Mouse (Mus musculus) megakaryocyte-erythroid progenitor cell, adult 5-6 weeks (primary cell): Measurements from ENCODE around the gene Plcl1. TPM values are rescaled to one million over a fixed set of nuclear protein-coding genes. Genes with fewer than 3 reads are reported as not detected.
"Not testable (repeated sequence)": the region's sequence is repeated elsewhere in the genome, so short reads cannot be mapped to it uniquely, and the experiment has no call there.

Source experiments
- ATAC-seq: replicated peaks from 2 replicates; pipeline ENCODE4 v1.8.0; 2016; ENCODE audit warnings: mild to moderate bottlenecking, inconsistent platforms; ENCODE audit not compliant: severe bottlenecking, poor library complexity, low FRiP score, low TSS enrichment
- total RNA-seq, 2 experiments: library from RNA; stranded (forward) in 1 of 2; stranded (reverse) in 1 of 2; fragments of 200-1000, 215-1000 nt in 1 of 2; fragments of >200 nt in 1 of 2; fragmentation: Nextera tagmentation in 1 of 2; gene quantifications; 2 replicates each; pipeline ENCODE4 v1.2.3; 2014 to 2017

Plcl1 gene
- total RNA-seq, 2 experiments from 2014 or later: not detected

- no peak for ATAC-seq
Measured at GRCm38 (mm10) chr1:55436589-55436988, 30.9 kb downstream of the Plcl1 start.

- no peak for ATAC-seq
Measured at GRCm38 (mm10) chr1:55437095-55437494, 31.4 kb downstream of the Plcl1 start.

- no peak for ATAC-seq
Measured at GRCm38 (mm10) chr1:55438617-55439016, 32.9 kb downstream of the Plcl1 start.

GRCm38 (mm10) chr1:55445043-55445688 is 39.4 kb downstream of the Plcl1 start:
- ATAC-seq: no peak

GRCm38 (mm10) chr1:55445689-55446044 is 39.9 kb downstream of the Plcl1 start:
- no peak for ATAC-seq

- ATAC-seq: no peak
Measured at GRCm38 (mm10) chr1:55446273-55446672, 40.6 kb downstream of the Plcl1 start.

GRCm38 (mm10) chr1:55446876-55447275 is 41.2 kb downstream of the Plcl1 start:
- ATAC-seq: no peak

- ATAC-seq: peak; percentile 68; the same call in 1 of the 2 replicates
Measured at GRCm38 (mm10) chr1:55447661-55448060, 41.9 kb downstream of the Plcl1 start.

GRCm38 (mm10) chr1:55448104-55448503 is 42.4 kb downstream of the Plcl1 start:
- ATAC-seq: no peak

GRCm38 (mm10) chr1:55449779-55450178 is 44.1 kb downstream of the Plcl1 start:
- no peak for ATAC-seq

GRCm38 (mm10) chr1:55454119-55454518 is 48.4 kb downstream of the Plcl1 start:
- 0 out of 2 replicates have a peak, but pooled peaks have one; percentile 22 for ATAC-seq

GRCm38 (mm10) chr1:55462301-55462700 is 56.6 kb downstream of the Plcl1 start:
- ATAC-seq: no peak

GRCm38 (mm10) chr1:55473756-55474155 is 68.0 kb downstream of the Plcl1 start:
- ATAC-seq: no peak

GRCm38 (mm10) chr1:55474976-55475375 is 69.3 kb downstream of the Plcl1 start:
- ATAC-seq: no peak

GRCm38 (mm10) chr1:55487371-55487770 is 81.7 kb downstream of the Plcl1 start:
- not testable (repeated sequence) for ATAC-seq

GRCm38 (mm10) chr1:55488261-55488660 is 82.5 kb downstream of the Plcl1 start:
- ATAC-seq: no peak

- no peak for ATAC-seq
Measured at GRCm38 (mm10) chr1:55489355-55489754, 83.6 kb downstream of the Plcl1 start.

GRCm38 (mm10) chr1:55499872-55500271 is 94.2 kb downstream of the Plcl1 start:
- ATAC-seq: no peak

GRCm38 (mm10) chr1:55500981-55501682 is 95.4 kb downstream of the Plcl1 start:
- no peak for ATAC-seq

- ATAC-seq: no peak
Measured at GRCm38 (mm10) chr1:55505811-55506210, 100.1 kb downstream of the Plcl1 start.

GRCm38 (mm10) chr1:55507061-55507460 is 101.3 kb downstream of the Plcl1 start:
- no peak for ATAC-seq
